Mouse (Mus musculus) embryonic facial prominence, embryonic 11.5 days (tissue): ENCODE measurements around the gene Kcnj9. TPM values are rescaled to one million over a fixed set of nuclear protein-coding genes. Genes with fewer than 3 reads are reported as not detected.

Experiments
- ATAC-seq: fragments of 200-750 bp; cut with Nextera tagmentation; replicated peaks from 2 replicates; pipeline ENCODE4 v1.8.0; 2017; ENCODE audit warnings: low read depth; ENCODE audit not compliant: insufficient number of reproducible peaks, low FRiP score, low TSS enrichment
- DNase-seq: peaks from one replicate; pipeline ENCODE4 v3.0.0-alpha.2; 2015; ENCODE audit warnings: low spot score
- H3K27ac ChIP-seq: fragments of 300-500 bp; sonication (generic); replicated peaks from 2 replicates; pipeline ENCODE4 v1.5.1; 2014; ENCODE audit warnings: mild to moderate bottlenecking, low read depth, low read length, control low read depth
- H3K27me3 ChIP-seq: fragments of 300-500 bp; sonication (generic); 2 replicates; pipeline ENCODE4 v1.6.1; 2014; ENCODE audit warnings: mild to moderate bottlenecking, low read length, moderate library complexity, mixed read lengths; ENCODE audit not compliant: control insufficient read depth, insufficient read depth
- H3K36me3 ChIP-seq: fragments of 300-500 bp; sonication (generic); replicated peaks from 2 replicates; pipeline ENCODE4 v1.6.1; 2014; ENCODE audit warnings: low read depth, mild to moderate bottlenecking, low read length, moderate library complexity, mixed read lengths; ENCODE audit not compliant: control insufficient read depth, insufficient read depth
- H3K4me1 ChIP-seq: fragments of 300-500 bp; sonication (generic); 2 replicates; pipeline ENCODE4 v1.6.1; 2014; ENCODE audit warnings: low read length, mixed read lengths; ENCODE audit not compliant: control insufficient read depth, insufficient read depth
- H3K4me2 ChIP-seq: fragments of 300-500 bp; sonication (generic); 2 replicates; pipeline ENCODE4 v1.6.1; 2014; ENCODE audit warnings: low read depth, mild to moderate bottlenecking, control low read depth, low read length, moderate library complexity
- H3K4me3 ChIP-seq: fragments of 300-500 bp; sonication (generic); 2 replicates; pipeline ENCODE4 v1.5.1; 2014; ENCODE audit warnings: low read depth, low read length, control low read depth
- H3K9ac ChIP-seq: fragments of 300-500 bp; sonication (generic); replicated peaks from 2 replicates; pipeline ENCODE4 v1.6.1; 2014; ENCODE audit warnings: mild to moderate bottlenecking, control low read depth, low read length
- H3K9me3 ChIP-seq: fragments of 300-500 bp; sonication (generic); replicated peaks from 2 replicates; pipeline ENCODE4 v1.6.1; 2016; ENCODE audit warnings: mild to moderate bottlenecking, low read length, inconsistent platforms, mixed read lengths; ENCODE audit not compliant: control insufficient read depth
- WGBS: fragments of 180-500 bp; shearing (Covaris S2); extraction: QIAGEN DNeasy Blood & Tissue Kit; methylation state at CpG from one replicate; pipeline ENCODE4 v1.1.7; 2014; 5-methylcytosine and 5-hydroxymethylcytosine counted together
- polyA plus RNA-seq: library from polyadenylated mRNA; unstranded; fragments of >200 nt; fragmentation: Nextera tagmentation; extraction: Ambion mirVana; gene quantifications from 2 replicates; pipeline ENCODE4 v1.2.1, GENCODE M21; 2014

The Kcnj9 gene
- polyA plus RNA-seq, 1 experiment from 2014 or later: 0.65 TPM

DNA sequence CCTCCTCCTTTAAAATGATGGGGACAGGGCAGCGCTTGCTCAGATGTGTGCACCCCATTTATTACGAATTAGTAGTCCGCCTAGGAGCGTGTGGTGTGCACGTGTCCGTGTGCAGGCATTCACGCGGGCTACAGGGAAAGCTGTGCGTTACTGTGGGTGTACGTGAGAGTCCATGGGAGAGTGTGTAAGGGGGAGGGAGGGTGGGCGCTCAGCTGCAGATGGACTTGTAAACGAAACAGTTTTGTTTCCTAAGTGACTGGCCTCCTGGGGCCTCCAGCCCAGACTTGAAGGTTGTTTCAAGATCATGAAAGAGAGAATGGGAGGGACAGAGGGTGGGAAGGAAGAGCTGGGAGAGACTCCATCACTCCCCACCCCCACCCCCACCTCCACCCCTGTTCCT is 27.9 kb downstream of the Kcnj9 start:
- Histone ChIP-seq H3K27ac (no peak overlapping the region), H3K27me3 (no peaks in the 10 kb centered on the region), H3K4me1 (0 out of 2 replicates have a peak, but pooled peaks cover 4% of the 10 kb centered on the region), H3K4me3 (no peak overlapping the region), H3K9me3 (no peaks in the 10 kb centered on the region), H3K9ac (no peak overlapping the region), H3K4me2 (no peak overlapping the region), H3K36me3 (no peaks in the 10 kb centered on the region)
- ATAC-seq (peak; percentile 40), DNase-seq (no peak)
- WGBS: 42% methylated on average over 12 of the region's 12 CpGs

DNA sequence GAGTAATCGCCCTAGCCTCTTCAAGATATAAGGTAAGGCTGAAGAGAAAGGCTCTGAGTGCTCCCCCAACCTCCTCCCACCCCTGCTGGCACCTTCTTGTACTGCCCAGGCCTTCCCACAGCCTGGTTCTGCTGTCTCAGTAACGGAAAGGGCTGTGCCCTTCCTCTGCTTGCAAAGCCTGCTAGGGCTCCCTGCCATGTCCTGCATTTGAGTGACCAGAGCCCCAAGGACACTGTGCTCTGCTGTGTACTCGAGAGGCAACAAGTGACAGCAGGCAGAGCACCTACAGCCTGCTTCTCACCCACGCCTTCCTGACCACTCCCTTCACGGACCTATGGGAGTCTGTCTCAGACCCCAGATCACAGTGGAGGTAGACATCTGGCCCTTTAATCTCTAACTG is 28.9 kb downstream of the Kcnj9 start:
- 63% methylated on average over 5 of the region's 5 CpGs for WGBS
- Histone ChIP-seq H3K4me1 (peaks cover 6% of the 10 kb centered on the region; the same call in 1 of the 2 replicates), H3K36me3 (no peaks in the 10 kb centered on the region), H3K9ac (no peak overlapping the region), H3K27me3 (no peaks in the 10 kb centered on the region), H3K27ac (no peak overlapping the region), H3K9me3 (no peaks in the 10 kb centered on the region), H3K4me3 (no peak overlapping the region), H3K4me2 (no peak overlapping the region)
- DNase-seq (no peak), ATAC-seq (no peak)

DNA sequence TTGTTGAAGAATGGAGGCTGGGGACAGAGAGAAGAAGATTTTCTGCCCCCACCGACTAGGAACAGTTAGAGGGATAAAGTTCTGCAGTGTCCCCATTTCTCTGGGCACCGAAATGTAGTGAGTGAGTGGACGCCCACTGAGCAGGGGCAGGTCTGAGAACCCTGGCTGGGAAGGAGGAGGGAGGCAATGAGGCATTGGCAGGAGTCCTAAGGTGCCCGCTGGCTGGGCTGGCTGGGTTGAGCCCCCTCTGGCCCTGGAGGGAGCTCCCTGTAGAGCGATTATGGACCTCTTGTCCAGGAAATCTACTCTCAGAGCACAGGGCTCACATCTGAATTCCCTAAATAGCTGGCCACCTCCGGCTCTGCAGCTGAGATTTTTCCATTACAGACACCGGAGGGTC is 29.6 kb downstream of the Kcnj9 start:
- H3K27me3 ChIP-seq: no peaks in the 10 kb centered on the region
- H3K4me3 ChIP-seq: no peak overlapping the region
- DNase-seq (no peak), ATAC-seq (no peak)
- H3K9ac ChIP-seq: no peak overlapping the region
- no peak overlapping the region for H3K4me2 ChIP-seq
- no peaks in the 10 kb centered on the region for H3K9me3 ChIP-seq
- WGBS: 58% methylated on average over 7 of the region's 7 CpGs
- no peak overlapping the region for H3K27ac ChIP-seq
- H3K4me1 ChIP-seq: peaks cover 6% of the 10 kb centered on the region; the same call in 1 of the 2 replicates
- H3K36me3 ChIP-seq: no peaks in the 10 kb centered on the region

DNA sequence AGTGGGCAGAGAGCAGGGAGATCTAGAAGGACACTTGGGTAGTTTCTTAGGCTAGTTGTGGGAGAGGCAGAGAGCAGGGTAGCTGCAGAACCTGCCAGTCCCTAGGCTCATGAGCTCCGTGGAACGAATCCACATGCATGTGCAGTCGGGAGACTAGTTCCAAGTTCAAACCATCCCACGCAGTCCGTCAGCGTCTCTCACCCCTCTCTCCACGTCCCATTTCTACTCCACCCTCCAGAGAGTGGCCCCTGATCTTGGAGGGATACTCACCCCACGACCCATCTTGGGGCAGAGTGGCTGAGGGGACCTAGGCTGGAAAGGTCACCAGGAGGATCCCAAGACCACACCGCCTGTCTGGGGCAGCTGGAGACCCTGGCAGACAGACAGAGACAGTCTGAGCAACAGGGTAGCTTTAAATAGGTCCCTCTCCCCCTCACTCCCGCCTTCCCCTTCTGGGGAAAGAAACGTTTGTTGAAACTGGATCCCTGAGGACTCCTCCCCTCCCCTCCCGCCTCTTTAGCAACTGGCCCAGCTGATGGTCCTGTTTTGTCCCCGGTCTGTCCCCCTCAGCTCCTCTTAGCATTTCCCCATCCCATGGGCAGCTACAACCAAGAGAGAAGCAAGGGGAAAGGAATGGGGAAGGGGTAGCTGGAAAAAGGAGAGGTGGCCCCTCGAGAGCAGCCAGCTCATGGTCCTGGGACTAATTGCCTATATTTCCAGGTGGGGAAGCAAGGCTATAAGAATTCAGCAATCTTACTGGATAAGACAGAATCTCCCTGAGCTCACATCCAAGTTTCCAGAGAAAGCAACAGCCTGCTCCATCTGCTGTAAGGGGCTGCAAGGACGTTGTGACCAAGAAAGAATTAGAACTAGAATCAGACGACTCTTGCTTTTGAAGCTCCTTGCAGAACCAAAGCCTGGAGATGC is 31.2 kb downstream of the Kcnj9 start, which contains the start of gene Atp1a2:
Atp1a2 (minus strand) TSS at position 454 of the 927 bp plus-strand sequence.
- Histone ChIP-seq H3K9me3 (no peaks in the 10 kb centered on the region), H3K4me2 (peak within 1 kb of the TSS; percentile 32), H3K27ac (no peak within 1 kb of the TSS), H3K4me3 (0 out of 2 replicates have a peak within 1 kb of the TSS, but pooled peaks have one; percentile 2), H3K27me3 (no peaks in the 10 kb centered on the region), H3K4me1 (peaks cover 6% of the 10 kb centered on the region; the same call in 1 of the 2 replicates), H3K9ac (peak within 1 kb of the TSS; percentile 23), H3K36me3 (no peaks in the 10 kb centered on the region)
- 8% methylated on average over 16 of the region's 16 CpGs for WGBS
- 0 out of 2 replicates have a peak, but pooled peaks have one; percentile 20 for ATAC-seq
- peak; percentile 70 for DNase-seq

DNA sequence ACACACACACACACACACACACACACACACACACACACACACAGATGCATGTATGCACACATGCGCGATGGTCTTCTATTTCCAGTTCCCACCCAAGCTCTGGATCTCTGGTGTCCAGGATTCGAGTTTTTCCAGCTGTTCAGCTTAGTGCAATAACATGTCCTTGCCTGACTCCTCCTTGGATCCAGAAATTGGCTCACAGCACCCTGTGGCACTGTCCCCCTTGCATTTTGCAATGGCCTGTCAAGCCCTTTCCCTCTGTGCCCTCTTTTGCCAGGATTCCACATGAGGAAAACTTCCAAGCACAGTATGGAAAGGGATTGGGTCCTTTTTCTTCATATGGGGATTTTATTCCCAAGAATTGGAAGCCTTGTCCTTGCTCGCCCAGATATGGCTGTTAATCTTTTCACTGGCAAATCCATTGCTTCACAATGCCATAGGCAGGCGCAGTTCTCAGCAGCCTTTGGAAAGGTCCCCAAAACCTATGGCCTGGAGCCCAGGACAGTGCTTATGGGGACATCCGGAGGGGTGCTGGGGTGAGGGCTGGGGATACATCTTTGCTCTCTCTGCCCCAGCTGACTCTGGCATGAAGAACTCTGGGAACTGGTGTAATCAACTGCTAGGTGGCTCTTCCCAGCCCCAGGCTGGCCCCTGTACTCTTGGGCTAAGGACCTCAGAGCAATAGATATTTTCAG is 32.2 kb downstream of the Kcnj9 start:
- Histone ChIP-seq H3K27ac (no peak overlapping the region), H3K4me2 (no peak overlapping the region; the same call in 1 of the 2 replicates), H3K36me3 (no peaks in the 10 kb centered on the region), H3K4me3 (no peak overlapping the region), H3K27me3 (no peaks in the 10 kb centered on the region), H3K4me1 (peaks cover 6% of the 10 kb centered on the region; the same call in 1 of the 2 replicates), H3K9me3 (no peaks in the 10 kb centered on the region), H3K9ac (peak overlapping the region; percentile 23; the same call in 1 of the 2 replicates)
- 81% methylated on average over 6 of the region's 6 CpGs for WGBS
- ATAC-seq (no peak), DNase-seq (no peak)

DNA sequence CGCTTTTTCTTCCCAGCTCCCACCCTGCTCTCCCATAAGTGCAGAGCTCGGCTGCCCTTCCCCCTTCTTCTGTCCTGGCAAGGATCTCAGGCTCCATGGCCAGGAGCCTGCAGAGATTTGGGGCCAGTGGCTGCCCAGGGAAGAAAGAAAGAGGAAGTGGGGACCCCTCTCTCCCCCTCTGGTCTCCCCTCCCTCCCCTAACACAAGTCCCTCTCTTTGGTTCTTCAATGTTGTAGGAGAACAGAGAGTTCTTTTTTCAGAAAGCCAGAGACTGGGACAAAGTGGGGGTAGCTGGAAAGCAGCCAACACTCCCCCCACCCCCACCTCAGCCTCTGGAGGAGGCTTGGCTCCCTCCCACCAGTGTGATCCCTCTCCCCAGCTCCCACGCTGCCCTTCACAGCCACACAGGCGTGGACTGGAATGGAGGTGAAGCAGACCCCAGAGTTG is 33.3 kb downstream of the Kcnj9 start:
- Histone ChIP-seq H3K9me3 (no peaks in the 10 kb centered on the region), H3K36me3 (no peaks in the 10 kb centered on the region), H3K4me2 (no peak overlapping the region), H3K4me3 (no peak overlapping the region), H3K27ac (no peak overlapping the region), H3K4me1 (peaks cover 6% of the 10 kb centered on the region; the same call in 1 of the 2 replicates), H3K27me3 (no peaks in the 10 kb centered on the region), H3K9ac (peak overlapping the region; percentile 33; the same call in 1 of the 2 replicates)
- DNase-seq (no peak), ATAC-seq (no peak)
- WGBS: 54% methylated on average over 4 of the region's 4 CpGs

DNA sequence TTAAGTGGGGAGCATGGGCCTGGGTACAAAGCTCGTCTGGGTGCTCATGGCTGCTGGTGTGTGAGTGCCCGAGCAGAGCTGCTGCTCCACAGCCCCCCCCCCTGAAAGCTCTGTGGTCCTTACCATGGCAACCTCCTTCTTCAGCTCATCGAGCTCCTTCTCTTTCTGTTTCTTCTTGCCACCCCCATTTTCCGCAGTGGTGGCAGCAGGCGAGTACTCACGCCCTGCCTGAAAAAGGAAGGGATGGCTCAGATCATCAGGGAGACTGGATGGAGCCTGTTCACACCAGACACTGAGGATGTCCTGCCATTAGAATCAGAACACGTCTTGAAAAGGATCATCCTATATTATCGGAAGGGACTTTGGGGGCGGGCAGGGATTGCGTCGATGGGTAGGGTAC is 35.7 kb downstream of the Kcnj9 start:
- WGBS: 91% methylated on average over 11 of the region's 11 CpGs

More for the DNA sequence above, 35.7 kb downstream of the Kcnj9 start:
- ATAC-seq (no peak), DNase-seq (no peak)
- H3K27me3 ChIP-seq: no peaks in the 10 kb centered on the region
- H3K27ac ChIP-seq: no peak overlapping the region
- H3K4me3 ChIP-seq: no peak overlapping the region
- peaks cover 6% of the 10 kb centered on the region; the same call in 1 of the 2 replicates for H3K4me1 ChIP-seq
- no peaks in the 10 kb centered on the region for H3K9me3 ChIP-seq
- no peak overlapping the region for H3K9ac ChIP-seq
- no peaks in the 10 kb centered on the region for H3K36me3 ChIP-seq
- H3K4me2 ChIP-seq: no peak overlapping the region
